Mouse (Mus musculus): Measurements from ENCODE around the gene Rab3a.

Gene Rab3a

DNA sequence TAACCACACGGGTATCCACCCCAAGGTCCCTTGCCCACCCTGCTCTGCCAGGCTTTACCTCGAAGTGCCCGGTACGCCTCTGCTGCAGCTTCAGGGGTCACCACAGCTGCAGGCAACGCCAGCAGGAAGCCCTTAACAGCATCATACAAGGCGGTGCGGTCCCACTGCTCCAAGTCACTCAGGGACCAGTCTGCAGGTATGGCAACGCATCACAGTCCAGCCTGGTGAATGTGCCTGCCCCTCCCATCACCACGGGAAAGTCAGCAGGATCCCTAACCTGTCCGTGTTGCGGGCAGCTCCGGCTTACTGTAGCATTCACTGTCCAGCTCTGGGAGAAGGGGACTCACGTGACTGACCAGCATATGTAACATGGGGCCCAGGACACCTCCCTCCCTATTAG lies 17.6 kb downstream of the Rab3a start:
- in situ Hi-C loops (cut with MboI; ENCODE audit: low sequenced_read_pairs) = no loop called here

DNA sequence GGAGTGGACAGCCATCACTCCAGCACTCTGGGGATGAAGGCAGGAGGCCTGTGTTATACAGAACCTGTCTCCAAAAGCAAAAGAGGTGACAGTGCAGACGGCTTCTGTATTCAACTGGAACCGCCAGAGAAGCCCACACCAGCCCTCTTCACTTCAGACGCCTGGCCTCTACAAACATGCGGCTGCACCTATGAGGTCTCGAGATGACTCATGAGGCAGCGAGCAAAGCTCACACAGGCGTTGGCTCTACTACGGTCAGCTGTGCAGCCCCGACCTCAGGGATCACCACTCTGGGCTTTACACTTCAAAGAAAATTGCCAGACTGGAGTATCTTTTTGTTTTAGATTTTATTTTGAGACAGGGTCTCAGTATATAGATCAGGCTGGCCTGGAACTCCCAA lies 18.4 kb downstream of the Rab3a start:
- in situ Hi-C loops (cut with MboI; ENCODE audit: low sequenced_read_pairs) = no loop called here

DNA sequence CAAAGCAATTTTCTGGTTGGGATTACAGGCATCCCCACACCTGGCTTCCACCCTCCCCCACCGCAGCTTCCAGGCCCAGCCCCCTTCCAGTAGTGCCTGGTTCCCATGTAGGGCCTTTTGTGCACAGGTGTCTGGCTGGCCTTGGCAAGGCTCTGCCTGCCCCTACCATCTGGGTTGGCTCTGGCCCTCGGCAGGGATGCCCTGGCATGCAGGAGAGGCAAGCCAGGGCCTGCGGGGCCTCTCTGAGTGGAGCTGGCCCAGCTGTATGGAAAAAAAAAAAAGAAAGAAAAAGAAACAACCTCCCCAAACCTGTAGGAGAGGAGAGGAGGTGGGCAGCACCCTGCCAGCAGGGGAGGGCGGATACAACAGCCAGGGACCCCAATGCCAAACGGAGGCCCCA lies 18.9 kb downstream of the Rab3a start:
- in situ Hi-C loops (cut with MboI; ENCODE audit: low sequenced_read_pairs) = no loop called here

DNA sequence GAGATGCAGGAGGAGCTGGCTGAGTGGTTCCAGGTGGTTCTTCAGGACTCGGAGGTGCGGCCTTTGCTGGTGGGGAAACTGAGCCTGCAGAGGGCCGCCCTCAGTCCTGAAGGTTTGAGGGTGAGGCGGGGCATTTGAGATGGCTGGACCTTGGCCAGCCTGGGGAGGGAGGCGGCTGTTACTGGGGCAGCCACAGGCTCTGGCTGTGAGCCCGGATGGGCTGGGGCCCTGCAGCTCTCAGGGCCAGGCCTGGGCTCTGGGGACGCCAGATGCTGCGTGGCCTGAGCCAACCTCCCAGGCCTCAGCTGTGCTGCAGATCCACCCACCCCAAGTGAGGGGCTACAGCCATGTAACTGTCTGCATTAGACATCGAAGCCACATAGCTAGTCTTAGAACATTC lies 19.4 kb downstream of the Rab3a start:
- in situ Hi-C loops (cut with MboI; ENCODE audit: low sequenced_read_pairs) = no loop called here

DNA sequence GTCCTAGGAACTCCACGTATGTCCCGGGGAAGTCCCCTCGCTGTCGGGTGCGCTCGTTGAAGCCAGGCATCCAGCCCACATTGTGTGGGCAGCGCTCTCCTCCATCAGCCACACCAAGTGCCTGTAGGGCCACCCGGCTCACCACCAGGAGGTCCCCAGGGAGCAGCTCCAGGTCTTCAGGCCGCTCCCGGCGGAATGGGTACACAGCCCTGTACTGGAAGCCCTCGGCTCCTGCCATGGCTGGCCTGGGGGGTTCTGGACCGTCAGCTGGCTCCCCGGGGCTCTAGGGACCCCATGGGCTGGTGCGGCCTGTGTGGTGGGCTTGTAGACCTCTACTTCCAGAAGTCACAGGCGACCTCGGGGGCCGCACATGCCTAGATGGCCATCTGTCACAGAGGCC lies 20.3 kb downstream of the Rab3a start:
- in situ Hi-C loops (cut with MboI; ENCODE audit: low sequenced_read_pairs) = no loop called here

DNA sequence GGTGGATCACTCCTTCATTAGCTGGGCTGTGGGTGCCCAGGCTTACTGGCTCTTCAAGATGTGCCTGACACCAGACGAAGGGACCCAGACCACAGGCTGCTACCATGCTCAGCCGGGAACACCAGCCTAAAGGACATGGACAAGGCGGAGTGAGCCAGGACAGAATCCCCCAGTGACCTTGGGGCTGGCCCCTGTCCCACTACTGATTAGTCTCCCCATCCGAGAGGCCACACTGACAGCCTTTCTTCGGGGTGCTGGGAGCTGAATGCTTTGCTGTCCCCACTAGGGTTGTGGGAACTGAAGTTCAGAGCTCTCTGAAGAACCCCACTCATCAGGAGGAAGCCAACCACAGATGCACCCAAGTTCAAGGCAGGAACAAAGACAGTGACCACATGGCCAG lies 20.7 kb downstream of the Rab3a start:
- in situ Hi-C loops (cut with MboI; ENCODE audit: low sequenced_read_pairs) = no loop called here

DNA sequence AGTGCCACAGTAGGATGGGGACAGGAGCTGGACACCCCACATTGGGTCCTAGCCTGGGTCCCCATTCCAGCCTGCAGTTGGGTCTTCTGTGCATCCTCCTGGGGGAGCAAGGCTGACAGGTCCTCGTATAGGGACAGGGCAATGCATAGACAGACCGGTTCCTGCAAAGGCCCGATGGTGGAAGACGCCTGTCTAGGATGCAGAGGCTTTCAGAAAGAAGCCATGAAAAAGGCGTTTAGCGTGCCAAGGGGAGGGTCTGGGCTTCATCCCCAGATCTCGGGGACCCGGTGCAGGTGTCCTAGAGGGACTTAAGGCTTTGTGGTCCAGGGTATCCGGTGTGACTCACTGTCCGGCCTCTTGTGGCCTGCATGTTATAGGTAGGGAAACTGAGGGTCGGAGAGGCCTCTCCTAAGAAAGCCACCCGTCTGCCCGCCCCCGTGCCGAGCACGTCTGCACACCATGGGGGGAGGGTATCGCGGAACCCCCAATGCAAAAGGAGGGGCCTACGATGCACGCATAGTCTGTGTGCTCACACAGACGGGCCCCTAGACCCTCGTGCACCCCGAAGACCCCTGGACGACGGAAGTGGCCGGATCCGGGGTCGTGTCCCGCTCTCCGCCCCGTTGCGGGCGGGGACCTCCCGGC lies 21.5 kb downstream of the Rab3a start:
- in situ Hi-C loops (cut with MboI; ENCODE audit: low sequenced_read_pairs) = no loop called here

DNA sequence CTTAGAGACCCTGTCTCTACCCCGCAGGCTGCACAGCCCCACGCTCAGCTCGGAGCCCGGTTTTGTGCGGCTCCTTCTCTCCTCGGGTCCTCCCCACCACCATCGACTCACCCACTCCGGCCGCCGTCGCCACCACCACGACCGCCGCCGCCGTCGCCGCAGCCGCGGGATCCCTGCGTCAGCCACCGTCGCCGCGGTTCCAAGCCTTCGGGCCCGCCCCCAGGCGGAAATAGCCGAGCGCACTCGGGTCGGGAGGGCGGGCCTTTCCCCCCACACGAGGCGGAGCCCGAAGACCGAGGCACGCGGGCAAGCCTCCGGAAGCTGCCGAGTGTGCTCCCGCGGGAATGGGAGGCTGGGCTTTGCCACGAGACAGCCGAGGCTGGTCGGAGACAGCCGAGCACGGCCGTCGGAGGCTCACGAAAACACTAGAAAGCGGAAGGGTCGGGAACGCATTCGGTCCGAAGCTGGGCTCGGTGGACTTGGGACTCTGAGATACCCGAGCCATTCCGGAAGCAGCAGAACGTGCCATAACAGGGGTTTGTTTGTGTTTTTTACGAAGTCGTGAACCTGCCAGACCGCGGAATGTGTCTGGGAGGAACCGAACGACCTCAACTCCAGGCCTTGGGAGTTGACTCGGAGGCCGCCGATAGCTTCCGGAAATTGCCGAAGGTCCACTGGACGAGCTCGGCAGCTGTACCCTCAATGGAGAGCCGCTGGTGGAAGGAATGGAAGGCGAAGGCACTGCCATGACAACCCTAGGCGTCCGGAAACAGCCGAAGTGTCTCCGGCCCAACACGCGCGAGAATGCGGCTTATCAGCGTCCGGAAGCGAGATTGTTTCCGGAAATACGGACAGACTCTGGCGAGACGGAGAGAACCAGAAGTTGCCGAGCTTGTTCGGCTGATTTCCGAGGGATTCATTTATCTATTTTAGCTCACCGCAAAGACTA lies 22.3 kb downstream of the Rab3a start, which contains the start of gene Pik3r2:
Gene Pik3r2 (minus strand): TSS at position 218 of the 949 bp plus-strand sequence.
- in situ Hi-C loops (cut with MboI; ENCODE audit: low sequenced_read_pairs) = no loop called here

DNA sequence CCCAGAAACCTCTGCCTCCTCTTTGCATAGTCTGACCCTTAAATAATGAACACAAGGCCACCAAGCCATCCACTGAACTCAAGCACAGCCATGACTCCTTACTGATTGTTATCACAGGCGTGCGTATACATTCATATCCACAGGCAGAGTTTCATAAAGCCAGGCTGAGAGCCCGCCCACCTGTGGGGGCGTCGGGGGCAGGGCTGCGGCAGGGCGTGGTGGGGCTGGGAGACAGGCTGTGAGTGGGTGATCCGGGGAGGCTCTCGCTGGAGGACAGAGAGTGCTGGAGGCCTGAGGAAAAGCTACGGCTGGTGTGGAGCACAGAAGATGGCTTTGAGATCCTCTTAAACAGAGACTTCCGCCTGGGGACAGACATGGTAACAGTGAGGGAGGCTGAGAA lies 25.6 kb downstream of the Rab3a start:
- in situ Hi-C loops (cut with MboI; ENCODE audit: low sequenced_read_pairs) = no loop called here

DNA sequence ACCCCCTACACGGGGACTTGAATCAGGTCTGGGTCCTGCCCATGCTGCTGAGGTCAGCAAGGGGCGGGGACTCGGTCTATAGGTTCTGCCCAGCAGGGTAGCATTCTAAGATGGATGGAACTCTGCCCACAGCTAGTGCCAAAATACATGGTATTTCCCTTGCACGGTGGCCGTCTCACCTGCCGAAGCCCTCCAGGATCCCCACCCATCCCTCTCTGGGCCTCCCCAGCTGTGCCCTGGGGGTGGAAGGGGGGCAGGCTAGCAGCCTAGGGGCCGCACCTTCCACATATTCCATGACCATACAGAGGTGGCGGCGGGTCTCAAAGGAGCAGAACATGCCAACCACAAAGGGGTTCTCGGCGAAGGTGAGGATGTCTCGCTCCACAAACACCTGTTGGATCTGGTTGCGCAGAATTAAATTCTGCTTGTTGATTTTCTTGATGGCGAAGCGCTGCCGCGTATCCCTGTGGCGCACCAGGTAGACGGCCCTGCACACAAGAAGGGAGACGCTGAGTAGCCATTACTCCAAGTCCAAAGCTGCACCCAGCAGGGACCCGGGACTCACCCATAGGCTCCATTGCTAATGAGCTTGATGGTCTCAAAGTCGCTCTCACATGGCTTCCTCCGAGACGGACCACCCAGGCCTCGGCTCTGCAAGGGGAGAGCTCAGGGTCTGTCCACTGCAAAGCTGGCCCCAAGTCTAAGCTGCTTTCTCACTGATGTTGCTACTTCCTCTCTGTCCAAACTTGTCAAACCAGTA lies 32.0 kb downstream of the Rab3a start:
- in situ Hi-C loops (cut with MboI; ENCODE audit: low sequenced_read_pairs) = no loop called here

DNA sequence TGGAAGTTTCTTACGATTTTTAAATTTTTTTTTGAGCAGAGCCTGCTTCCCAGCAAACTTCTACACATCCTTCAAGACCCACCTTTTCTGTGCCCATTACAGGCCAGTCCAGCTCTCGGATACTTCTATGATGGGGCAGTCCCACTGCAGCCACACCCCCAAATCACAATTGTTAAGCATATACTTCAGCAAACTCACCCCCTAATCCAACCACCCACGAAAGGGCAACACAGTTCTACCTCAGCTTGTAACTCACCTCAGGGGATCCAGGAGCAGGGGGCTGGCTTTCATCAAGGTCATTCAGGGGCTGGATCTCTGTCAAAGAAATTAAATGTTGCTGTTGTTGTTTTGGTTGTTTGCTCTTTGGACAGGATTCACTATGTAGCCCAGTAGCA lies 32.6 kb downstream of the Rab3a start:
- in situ Hi-C loops (cut with MboI; ENCODE audit: low sequenced_read_pairs) = no loop called here

DNA sequence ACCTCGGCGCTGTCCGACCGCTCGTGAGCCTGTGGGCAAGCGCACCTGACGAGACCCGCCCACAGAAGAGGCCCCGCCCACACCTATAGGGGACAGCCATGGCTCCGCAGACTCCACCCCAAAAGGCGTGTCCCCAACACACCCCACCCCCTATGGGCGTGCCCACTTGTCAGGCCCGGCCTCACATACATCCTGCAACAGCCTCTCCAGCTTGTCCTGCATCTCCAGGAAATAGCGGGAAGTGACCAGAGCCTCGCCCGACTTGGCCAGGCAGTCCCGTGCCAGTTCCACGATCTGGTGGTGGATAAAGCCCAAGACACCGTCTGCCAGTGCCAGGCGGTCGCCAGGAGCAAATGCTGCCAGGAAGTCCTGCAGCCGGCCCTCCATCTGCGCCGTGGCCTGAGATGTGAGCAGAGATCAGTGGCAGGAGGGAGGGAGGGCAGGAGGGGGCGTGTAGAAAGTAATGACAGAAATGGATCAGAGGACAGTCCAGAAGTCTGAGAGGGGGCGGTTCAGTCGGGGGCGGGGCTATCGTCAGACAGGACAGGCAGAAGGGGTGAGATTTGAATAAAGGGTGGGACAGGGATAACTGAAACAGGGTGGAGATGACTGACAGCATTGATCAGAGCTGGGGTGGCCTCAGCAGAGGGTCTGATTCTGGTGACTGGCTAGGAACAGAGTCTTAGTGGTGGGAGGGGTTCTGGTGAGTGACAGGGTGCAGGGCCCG lies 33.6 kb downstream of the Rab3a start:
- in situ Hi-C loops (cut with MboI; ENCODE audit: low sequenced_read_pairs) = no loop called here

DNA sequence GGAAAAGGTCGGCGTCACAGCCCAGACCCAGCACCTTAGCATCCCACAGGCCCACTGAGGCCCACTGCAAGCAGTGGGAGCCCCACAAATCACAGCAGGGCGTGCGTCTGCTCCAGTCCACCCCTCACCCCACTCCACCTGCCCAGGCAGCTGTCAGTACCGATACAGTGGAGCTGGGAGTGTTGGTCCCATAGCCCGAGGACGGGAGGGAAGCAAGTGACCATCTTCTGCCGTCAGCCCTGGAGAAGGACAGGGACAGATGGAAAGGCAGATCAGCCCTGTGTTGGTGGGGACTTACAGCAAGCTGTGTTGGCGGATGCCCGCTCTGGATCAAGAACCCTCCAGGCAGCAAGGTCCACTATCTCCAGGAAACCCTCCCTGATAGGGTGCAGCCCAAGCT lies 34.6 kb downstream of the Rab3a start:
- in situ Hi-C loops (cut with MboI; ENCODE audit: low sequenced_read_pairs) = no loop called here

DNA sequence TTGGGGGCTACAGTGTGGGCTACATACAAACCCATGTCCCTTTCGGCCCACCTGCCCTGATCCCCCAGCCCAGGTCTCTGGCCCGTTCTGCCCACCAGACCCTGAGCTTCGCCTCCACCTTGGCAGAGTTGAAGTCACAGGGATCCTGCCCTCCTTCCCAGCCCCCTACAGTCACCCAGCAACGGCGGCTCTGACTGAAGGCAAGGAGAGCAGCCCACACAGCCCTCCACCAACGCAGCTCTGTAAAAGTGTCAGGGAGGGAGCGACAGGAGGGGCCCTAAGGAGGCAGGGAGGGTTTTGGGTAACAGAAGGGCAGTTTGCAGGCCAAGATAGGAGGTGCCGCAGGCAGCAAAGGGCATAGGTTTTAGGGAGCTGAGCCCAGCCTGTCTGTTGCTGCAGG lies 36.4 kb downstream of the Rab3a start:
- in situ Hi-C loops (cut with MboI; ENCODE audit: low sequenced_read_pairs) = no loop called here

DNA sequence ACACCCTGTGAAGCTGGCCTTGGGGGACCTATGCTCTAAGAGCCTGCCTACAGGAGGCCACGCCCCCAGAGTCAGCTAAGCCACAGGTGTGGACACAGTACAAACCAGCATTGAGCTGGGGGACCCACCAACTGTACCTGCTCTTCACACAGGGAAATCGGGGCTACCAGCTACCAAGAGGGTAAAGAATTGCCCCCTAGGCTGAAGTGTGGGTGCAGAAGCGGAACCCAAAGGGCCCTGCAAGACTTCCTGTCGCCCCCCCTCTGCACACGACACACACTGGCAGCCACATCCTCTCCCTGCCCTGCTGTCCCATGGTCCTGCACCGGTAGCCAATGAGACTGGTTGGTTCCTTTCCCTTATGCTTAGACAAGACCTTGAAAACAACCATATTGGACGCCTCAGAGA lies 36.8 kb downstream of the Rab3a start:
- in situ Hi-C loops (cut with MboI; ENCODE audit: low sequenced_read_pairs) = no loop called here

DNA sequence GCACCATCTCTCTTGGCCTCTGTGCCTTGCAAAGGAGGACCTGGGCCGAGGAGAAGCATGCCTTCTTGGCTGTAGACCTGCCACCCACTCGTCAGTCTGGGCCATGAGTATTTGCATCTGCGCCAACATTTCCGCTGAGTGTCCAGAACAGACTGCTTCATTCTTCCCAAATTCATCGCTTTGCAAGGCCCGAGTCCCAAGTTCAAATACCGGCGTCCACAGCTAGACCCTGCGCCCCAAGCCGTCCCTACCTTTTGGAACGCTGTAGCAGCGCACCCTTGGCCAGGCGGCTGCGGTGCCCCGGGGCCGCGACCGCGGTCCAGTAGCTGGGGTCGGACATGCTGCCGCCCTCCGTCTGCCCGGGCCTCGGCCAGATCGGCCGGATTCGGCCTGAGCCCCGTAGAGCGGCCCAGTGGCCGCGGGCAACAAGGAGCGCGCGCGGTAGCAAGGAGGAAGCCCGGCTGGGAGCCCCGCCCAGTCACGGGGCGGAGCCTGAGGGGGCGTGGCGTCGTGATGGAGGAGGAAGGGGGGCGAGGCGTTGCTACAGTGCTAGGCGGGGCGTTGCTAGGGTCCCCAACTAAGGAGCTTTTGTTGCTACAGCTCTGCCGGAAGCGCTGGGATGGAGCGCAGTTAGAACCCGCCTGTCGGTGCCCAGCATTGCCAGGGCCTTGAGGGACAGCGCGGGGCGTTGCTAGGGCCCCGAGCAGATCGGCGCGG lies 37.7 kb downstream of the Rab3a start:
- in situ Hi-C loops (cut with MboI; ENCODE audit: low sequenced_read_pairs) = no loop called here

DNA sequence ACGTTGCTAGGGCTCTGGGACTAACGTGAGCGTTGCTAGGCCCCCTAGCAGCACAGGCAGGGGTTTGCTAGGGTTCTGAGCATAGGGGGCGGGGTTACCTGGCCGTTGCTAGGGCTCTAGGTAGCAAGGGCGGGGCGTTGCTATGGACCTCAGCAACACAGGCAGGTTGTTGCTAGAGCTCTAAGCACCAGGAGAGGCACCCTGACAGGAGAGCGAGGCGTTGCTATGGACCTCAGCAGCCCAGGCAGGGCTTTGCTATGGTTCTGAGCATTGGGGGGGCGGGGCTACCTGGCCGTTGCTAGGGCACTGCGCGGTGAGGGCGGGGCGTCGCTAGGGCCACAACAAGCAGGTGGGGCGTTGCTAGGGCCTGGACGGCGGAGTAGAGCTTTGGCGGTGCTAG lies 38.2 kb downstream of the Rab3a start:
- in situ Hi-C loops (cut with MboI; ENCODE audit: low sequenced_read_pairs) = no loop called here

DNA sequence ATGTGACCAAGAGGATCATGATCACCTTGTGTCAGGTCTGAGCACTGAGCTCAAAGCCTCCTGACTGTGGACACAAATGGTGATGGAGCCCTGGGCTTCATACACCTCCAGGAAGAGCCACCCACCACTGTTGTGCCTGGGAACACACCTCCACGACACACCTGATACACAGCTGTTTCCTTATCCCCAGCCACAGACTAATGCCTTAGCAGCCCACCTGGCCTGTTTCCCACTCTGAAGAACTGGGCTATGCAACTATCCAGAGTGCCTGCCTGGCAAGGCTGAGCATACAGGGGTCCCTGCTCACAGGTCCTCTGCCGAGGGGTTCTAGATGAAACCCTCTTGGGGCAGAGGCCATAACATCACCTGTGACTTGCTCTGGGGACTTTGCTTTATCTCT lies 39.7 kb downstream of the Rab3a start:
- in situ Hi-C loops (cut with MboI; ENCODE audit: low sequenced_read_pairs) = no loop called here

DNA sequence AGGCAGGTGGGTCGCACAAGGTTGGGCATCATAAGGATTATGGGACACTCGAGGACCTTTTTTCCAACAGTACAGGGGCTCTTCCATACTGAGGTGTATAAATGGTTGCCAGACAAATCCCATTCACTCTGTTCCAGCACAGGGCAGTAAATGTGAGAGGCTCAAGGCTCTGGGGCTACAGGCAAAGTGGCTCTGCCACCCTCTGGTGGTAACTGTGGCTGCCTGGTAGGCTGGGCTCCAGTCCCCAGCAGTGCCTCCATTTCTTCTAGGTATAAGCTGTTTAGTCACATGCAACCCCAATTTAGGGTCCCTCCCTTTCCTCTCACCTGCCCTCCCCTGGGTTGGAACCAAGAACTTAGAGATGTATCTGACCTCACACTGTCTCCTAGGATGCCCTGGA lies 40.9 kb downstream of the Rab3a start:
- in situ Hi-C loops (cut with MboI; ENCODE audit: low sequenced_read_pairs) = no loop called here

DNA sequence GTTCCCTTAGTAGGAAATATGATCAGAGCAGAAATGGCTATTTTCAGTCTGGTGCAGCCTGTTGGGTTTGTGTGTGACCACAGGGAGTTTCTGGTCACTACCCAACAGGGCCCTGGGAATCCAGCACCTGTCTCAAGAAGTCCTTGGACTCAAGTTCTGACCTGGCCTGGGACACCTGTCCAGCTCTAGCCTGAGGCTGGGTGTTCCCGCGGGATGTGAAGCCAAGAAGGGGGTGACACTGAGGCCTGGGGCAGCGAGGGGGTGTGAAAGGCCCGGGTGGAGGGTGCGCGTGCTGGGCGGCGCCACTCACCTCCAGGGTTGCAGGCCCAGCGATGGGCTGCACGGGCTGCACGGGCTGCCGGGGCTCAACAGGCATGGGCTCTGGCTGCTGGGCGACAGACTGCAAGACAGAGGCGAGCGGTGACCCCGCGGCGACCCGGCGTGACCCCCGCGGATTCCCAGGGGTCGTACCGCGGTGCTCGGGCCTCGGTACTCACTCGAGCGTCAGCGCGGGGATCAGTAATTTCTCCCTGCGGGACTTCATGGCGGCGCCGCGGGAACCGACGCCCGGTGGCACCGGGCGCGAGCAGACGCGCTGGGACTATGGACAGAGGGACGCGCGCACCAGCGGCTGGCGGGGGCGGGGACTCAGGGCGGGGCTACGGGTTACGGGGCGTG lies 42.1 kb downstream of the Rab3a start:
- in situ Hi-C loops (cut with MboI; ENCODE audit: low sequenced_read_pairs) = no loop called here
